Mouse (Mus musculus) T-helper 17 cell (primary cell): ENCODE measurements around the gene Prdx6.

Experiments used
- in situ Hi-C, 2 experiments: fragments of 300-600 bp; cut with MboI, MseI; formaldehyde crosslinking; loops; 1 replicate in 1 of 2; 2 replicates in 1 of 2; pipeline ENCODE4 v1.15.1; 2025; ENCODE audit warnings: high pct_unique_total_duplicates in 2 of 2

Gene Prdx6

GRCm38 (mm10) chr1:161250604-161251416 is at the start of gene Prdx6:
Prdx6 (minus strand) TSS chr1:161251219.
- in situ Hi-C loops, result no loop called here

- in situ Hi-C loops, result loop anchor here (5.0 to 10.0 kb wide), 2 partner anchors 73 to 86 kb away; no protein-coding TSS in a partner anchor
Observed at GRCm38 (mm10) chr1:161288256-161288655, 37.2 kb upstream of the Prdx6 start.

- in situ Hi-C loops, result loop anchor here (5.0 to 10.0 kb wide), 2 partner anchors 72 to 85 kb away; no protein-coding TSS in a partner anchor
Observed at GRCm38 (mm10) chr1:161286726-161287310, 35.8 kb upstream of the Prdx6 start.

GRCm38 (mm10) chr1:161281054-161281688 is 30.2 kb upstream of the Prdx6 start:
- in situ Hi-C loops, result loop anchor here in 1 of 2 experiments (10.0 kb wide), 1 partner anchor 66 kb away; no protein-coding TSS in a partner anchor

GRCm38 (mm10) chr1:161279244-161279908 is 28.4 kb upstream of the Prdx6 start:
- in situ Hi-C loops, result no loop called here

- in situ Hi-C loops, result no loop called here
Observed at GRCm38 (mm10) chr1:161273486-161273885, 22.5 kb upstream of the Prdx6 start.

GRCm38 (mm10) chr1:161271461-161271810 is 20.4 kb upstream of the Prdx6 start:
- in situ Hi-C loops, result no loop called here

GRCm38 (mm10) chr1:161270776-161271460 is 19.9 kb upstream of the Prdx6 start:
- in situ Hi-C loops, result no loop called here

GRCm38 (mm10) chr1:161269346-161269745 is 18.3 kb upstream of the Prdx6 start:
- in situ Hi-C loops, result no loop called here

- in situ Hi-C loops, result no loop called here
Observed at GRCm38 (mm10) chr1:161268884-161269283, 17.9 kb upstream of the Prdx6 start.

GRCm38 (mm10) chr1:161268116-161268515 is 17.1 kb upstream of the Prdx6 start:
- in situ Hi-C loops, result no loop called here

- in situ Hi-C loops, result no loop called here
Observed at GRCm38 (mm10) chr1:161264961-161265360, 13.9 kb upstream of the Prdx6 start.

- in situ Hi-C loops, result no loop called here
Observed at GRCm38 (mm10) chr1:161263584-161263983, 12.6 kb upstream of the Prdx6 start.

- in situ Hi-C loops, result no loop called here
Observed at GRCm38 (mm10) chr1:161262542-161262941, 11.5 kb upstream of the Prdx6 start.

- in situ Hi-C loops, result no loop called here
Observed at GRCm38 (mm10) chr1:161260761-161261160, 9.7 kb upstream of the Prdx6 start.

GRCm38 (mm10) chr1:161259142-161259541 is 8.1 kb upstream of the Prdx6 start:
- in situ Hi-C loops, result no loop called here

GRCm38 (mm10) chr1:161258331-161258730 is 7.3 kb upstream of the Prdx6 start:
- in situ Hi-C loops, result no loop called here

- in situ Hi-C loops, result no loop called here
Observed at GRCm38 (mm10) chr1:161256918-161257317, 5.9 kb upstream of the Prdx6 start.

GRCm38 (mm10) chr1:161254361-161254760 is 3.3 kb upstream of the Prdx6 start:
- in situ Hi-C loops, result no loop called here

GRCm38 (mm10) chr1:161252901-161253300 is 1.9 kb upstream of the Prdx6 start:
- in situ Hi-C loops, result no loop called here

GRCm38 (mm10) chr1:161252365-161252764 is 1.3 kb upstream of the Prdx6 start:
- in situ Hi-C loops, result no loop called here
